Mouse (Mus musculus) B cell, adult 67 days (primary cell): ENCODE results near the gene Gm5662. TPM values are rescaled to one million over a fixed set of nuclear protein-coding genes. Genes with fewer than 3 reads are reported as not detected.

ENCODE experiments used
- total RNA-seq, 2 experiments: library from RNA; stranded (reverse); gene quantifications; 4 replicates each; pipeline ENCODE4 v1.2.4; 2023

The Gm5662 gene
- not detected for total RNA-seq

GRCm38 (mm10) chr12:88274400-88274799, at the start of gene Gm5662:
Gm5662 (minus strand) TSS chr12:88274500.

GRCm38 (mm10) chr12:88323926-88324325, 49.6 kb upstream of the Gm5662 start, which contains the start of gene Gm5039:
Gm5039 (minus strand) TSS chr12:88324026.

GRCm38 (mm10) chr12:88250000-88250399, 24.3 kb downstream of the Gm5662 start, which contains the start of gene Gm8332:
Gm8332 (minus strand) TSS chr12:88250100.

Other genes starting within 250 kb of the Gm5662 start
- not detected for gene Gm2056, start 247.5 kb downstream of the Gm5662 start, total RNA-seq
- not detected for gene Gm16368, start 190.8 kb downstream of the Gm5662 start, total RNA-seq
- not detected for gene Gm10436, start 92.4 kb downstream of the Gm5662 start, total RNA-seq
- gene Gm8332, start 24.4 kb downstream of the Gm5662 start, total RNA-seq: not detected
- not detected for gene Gm5039, start 49.5 kb upstream of the Gm5662 start, total RNA-seq
- 10 to 100 TPM; 16.9 to 17.3 TPM for gene Adck1, start 86.1 kb upstream of the Gm5662 start, total RNA-seq